Mouse (Mus musculus) CH12.LX (cell line): Measurements from ENCODE around the gene Zfp493. TPM values are rescaled to one million over a fixed set of nuclear protein-coding genes. Genes with fewer than 3 reads are reported as not detected.
"Not testable (repeated sequence)": the region's sequence is repeated elsewhere in the genome, so short reads cannot be mapped to it uniquely, and the experiment has no call there.

ENCODE experiments used
- DNase-seq: peaks from one replicate; pipeline ENCODE4 v3.0.0-alpha.2; 2013; ENCODE audit errors: extremely low read depth
- H3K27ac ChIP-seq: 2 replicates; pipeline ENCODE4 v1.5.1; 2012; ENCODE audit warnings: low read depth, mild to moderate bottlenecking, control low read depth, moderate library complexity; ENCODE audit not compliant: insufficient read depth
- H3K27me3 ChIP-seq: replicated peaks from 2 replicates; pipeline ENCODE3; 2012; ENCODE audit warnings: inconsistent platforms
- H3K36me3 ChIP-seq, 2 experiments: replicated peaks in 1 of 2; 2 replicates each; pipeline versions ENCODE3 to v1.6.1; 2012; ENCODE audit warnings: inconsistent platforms in 1 of 2, low read length in 1 of 2, mild to moderate bottlenecking in 1 of 2, mixed read lengths in 1 of 2, moderate library complexity in 1 of 2; ENCODE audit not compliant: control insufficient read depth in 1 of 2, insufficient read depth in 1 of 2
- H3K4me1 ChIP-seq, 2 experiments: 2 replicates each; pipeline ENCODE4 v1.6.1; 2012; ENCODE audit warnings: inconsistent platforms in 1 of 2, moderate library complexity in 1 of 2; ENCODE audit not compliant: insufficient read depth in 2 of 2, control insufficient read depth in 1 of 2
- H3K4me2 ChIP-seq: 2 replicates; pipeline ENCODE4 v1.6.1; 2012; ENCODE audit warnings: low read depth, mild to moderate bottlenecking, control low read depth; ENCODE audit not compliant: poor library complexity, insufficient read depth, severe bottlenecking
- H3K4me3 ChIP-seq, 3 experiments: fragments of 150-350 bp in 1 of 3; sonication (generic) in 1 of 3; replicated peaks in 1 of 3; 2 replicates each; pipeline versions ENCODE3 to v1.5.1; 2011 to 2012; ENCODE audit warnings: low read depth in 2 of 3, low read length in 2 of 3, mild to moderate bottlenecking in 2 of 3, moderate library complexity in 2 of 3, control low read depth in 1 of 3, improper control_type of control experiment in 1 of 3, inconsistent platforms in 1 of 3, mixed read lengths in 1 of 3; ENCODE audit not compliant: poor library complexity in 1 of 3
- H3K79me2 ChIP-seq: replicated peaks from 2 replicates; pipeline ENCODE4 v1.6.1; 2012; ENCODE audit warnings: mild to moderate bottlenecking, moderate library complexity; ENCODE audit not compliant: control insufficient read depth, poor library complexity, insufficient read depth, severe bottlenecking; ENCODE audit errors: extremely low read depth
- H3K9ac ChIP-seq: 2 replicates; pipeline ENCODE4 v1.6.1; 2012; ENCODE audit warnings: low read depth, mild to moderate bottlenecking, control low read depth, moderate library complexity; ENCODE audit not compliant: insufficient read depth
- H3K9me3 ChIP-seq: replicated peaks from 2 replicates; pipeline ENCODE3; 2012; ENCODE audit warnings: low read length, inconsistent platforms, mixed read lengths
- CHD1 ChIP-seq: IDR thresholded peaks from 2 replicates; pipeline ENCODE4 v1.6.1; 2012; ENCODE audit warnings: low read depth, low read length, improper control_type of control experiment, inconsistent platforms
- ETS1 ChIP-seq: conservative IDR thresholded peaks from 2 replicates; pipeline ENCODE4 v1.6.1; 2012; ENCODE audit warnings: low read depth, mild to moderate bottlenecking, inconsistent platforms, low read length, improper control_type of control experiment, moderate library complexity
- GABPA ChIP-seq: IDR thresholded peaks from 2 replicates; pipeline ENCODE4 v1.6.1; 2012; ENCODE audit warnings: low read depth, low read length, improper control_type of control experiment, inconsistent platforms; ENCODE audit not compliant: insufficient replicate concordance
- HCFC1 ChIP-seq: IDR thresholded peaks from 2 replicates; pipeline ENCODE4 v1.6.1; 2012; ENCODE audit warnings: low read depth, mild to moderate bottlenecking, inconsistent platforms, low read length, improper control_type of control experiment
- IRF4 ChIP-seq: IDR thresholded peaks from 2 replicates; pipeline ENCODE4 v1.6.1; 2014; ENCODE audit warnings: low read depth, mild to moderate bottlenecking, inconsistent platforms, low read length, improper control_type of control experiment
- MEF2A ChIP-seq: IDR thresholded peaks from 2 replicates; pipeline ENCODE4 v1.6.1; 2014; ENCODE audit warnings: low read depth, mild to moderate bottlenecking, inconsistent platforms, low read length, improper control_type of control experiment, borderline replicate concordance
- MXI1 ChIP-seq: IDR thresholded peaks from 2 replicates; pipeline ENCODE4 v1.6.1; 2011; ENCODE audit warnings: mild to moderate bottlenecking, low read depth, low read length, improper control_type of control experiment
- MYC ChIP-seq: IDR thresholded peaks from 2 replicates; pipeline ENCODE4 v1.6.1; 2011; ENCODE audit warnings: low read depth, mild to moderate bottlenecking, improper control_type of control experiment, low read length
- NRF1 ChIP-seq: IDR thresholded peaks from 2 replicates; pipeline ENCODE4 v1.6.1; 2014; ENCODE audit warnings: low read depth, mild to moderate bottlenecking, inconsistent platforms, low read length, improper control_type of control experiment, moderate library complexity
- PAX5 ChIP-seq: IDR thresholded peaks from 2 replicates; pipeline ENCODE4 v1.6.1; 2012; ENCODE audit warnings: low read length, inconsistent platforms, mixed read lengths
- POLR2A ChIP-seq: IDR thresholded peaks from 2 replicates; pipeline ENCODE4 v1.6.1; 2011; ENCODE audit warnings: low read depth, mild to moderate bottlenecking, improper control_type of control experiment, low read length
- POLR2AphosphoS2 ChIP-seq: IDR thresholded peaks from 2 replicates; pipeline ENCODE4 v1.6.1; 2011; ENCODE audit warnings: low read depth, low read length, improper control_type of control experiment
- RAD21 ChIP-seq: IDR thresholded peaks from 2 replicates; pipeline ENCODE4 v1.6.1; 2011; ENCODE audit warnings: low read depth, mild to moderate bottlenecking, low read length, improper control_type of control experiment, moderate library complexity
- RCOR1 ChIP-seq: conservative IDR thresholded peaks from 2 replicates; pipeline ENCODE4 v1.6.1; 2012; ENCODE audit warnings: low read depth, mild to moderate bottlenecking, inconsistent platforms, low read length, improper control_type of control experiment
- TBP ChIP-seq: conservative IDR thresholded peaks from 2 replicates; pipeline ENCODE4 v1.6.1; 2011; ENCODE audit warnings: low read depth, low read length, improper control_type of control experiment
- TCF12 ChIP-seq: IDR thresholded peaks from 2 replicates; pipeline ENCODE4 v1.6.1; 2014; ENCODE audit warnings: low read depth, mild to moderate bottlenecking, inconsistent platforms, low read length, improper control_type of control experiment
- USF1 ChIP-seq: IDR thresholded peaks from 2 replicates; pipeline ENCODE4 v1.6.1; 2014; ENCODE audit warnings: low read depth, mild to moderate bottlenecking, inconsistent platforms, low read length, improper control_type of control experiment
- USF2 ChIP-seq: conservative IDR thresholded peaks from 2 replicates; pipeline ENCODE4 v1.6.1; 2011; ENCODE audit warnings: low read depth, low read length, improper control_type of control experiment
- ZC3H11A ChIP-seq: IDR thresholded peaks from 2 replicates; pipeline ENCODE4 v1.6.1; 2012; ENCODE audit warnings: low read depth, mild to moderate bottlenecking, inconsistent platforms, low read length, improper control_type of control experiment
- dilution Hi-C: fragments of 300-500 bp; cut with MboI; formaldehyde crosslinking; loops from 2 replicates; pipeline ENCODE4 v1.14.3; 2020; ENCODE audit warnings: low sequenced_read_pairs; ENCODE audit not compliant: extremely low pct_unique_long_range_greater_than_20kb, extremely low pct_ligation_motif_present
- in situ Hi-C: fragments of 300-500 bp; cut with MboI; formaldehyde crosslinking; loops from 3 replicates; pipeline ENCODE4 v1.14.3; 2019; ENCODE audit warnings: low sequenced_read_pairs, low pct_ligation_motif_present, low pct_unique_long_range_greater_than_20kb, mixed read lengths
- polyA plus RNA-seq: library from polyadenylated mRNA; unstranded; fragments of >175 nt; gene quantifications from 2 replicates; pipeline ENCODE4 v1.2.1, GENCODE M21; 2012; ENCODE audit warnings: low read depth; ENCODE audit not compliant: insufficient read length
- total RNA-seq, 2 experiments: library from RNA; depleted of rRNA; stranded (reverse); fragments of 300-350 nt in 1 of 2; fragments of >200 nt in 1 of 2; gene quantifications; 2 replicates each; pipeline ENCODE4 v1.2.3; 2012 to 2014

Zfp493 gene
- total and polyA plus RNA-seq, 3 experiments, result not detected

- H3K4me2 ChIP-seq, result no peak overlapping the region
- in situ Hi-C loops (no loop called here), dilution Hi-C loops (no loop called here)
- no peak for DNase-seq
- no peaks in the 10 kb centered on the region for H3K4me1 ChIP-seq
- no peak for TF ChIP-seq POLR2A
- TF ChIP-seq PAX5, result no peak
- no peak for TF ChIP-seq MXI1
- TF ChIP-seq GABPA, result no peak
- no peak for TF ChIP-seq MYC
- no peak for TF ChIP-seq HCFC1
- no peak for TF ChIP-seq TBP
- TF ChIP-seq USF1, result no peak
- TF ChIP-seq RAD21, result no peak
- no peak for TF ChIP-seq MEF2A
- no peak for TF ChIP-seq POLR2AphosphoS2
- TF ChIP-seq USF2, result no peak
- H3K27ac ChIP-seq, result no peak overlapping the region
- no peak overlapping the region for H3K9ac ChIP-seq
- H3K27me3 ChIP-seq, result no peaks in the 10 kb centered on the region
- H3K79me2 ChIP-seq, result no peaks in the 10 kb centered on the region
- H3K4me3 ChIP-seq, result no peak overlapping the region
- H3K36me3 ChIP-seq, result no peaks in the 10 kb centered on the region
- no peaks in the 10 kb centered on the region for H3K9me3 ChIP-seq
Measured at GRCm38 (mm10) chr13:67798618-67799017, 19.1 kb downstream of the Zfp493 start.

DNA sequence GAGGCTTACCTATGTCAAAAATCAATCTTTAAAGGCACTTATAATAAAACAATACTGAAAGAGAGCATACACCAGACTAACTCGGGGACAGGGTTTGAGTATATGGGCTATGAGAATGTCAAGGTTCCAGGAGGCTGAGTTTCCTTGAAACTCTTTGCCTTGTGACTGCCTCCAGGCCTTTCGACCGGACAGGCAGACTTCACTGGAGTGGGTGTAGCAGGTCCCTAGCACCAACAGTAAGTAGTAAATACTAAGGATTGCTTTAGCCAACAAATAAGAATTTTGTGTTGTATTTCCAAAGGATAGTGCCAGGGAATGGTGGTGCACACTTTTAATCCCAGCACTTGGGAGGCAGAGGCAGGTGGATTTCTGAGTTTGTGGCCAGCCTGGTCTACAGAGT lies 19.7 kb downstream of the Zfp493 start:
- H3K79me2 ChIP-seq, H3K36me3 ChIP-seq, H3K9me3 ChIP-seq, H3K27ac ChIP-seq, H3K4me2 ChIP-seq, H3K4me3 ChIP-seq, H3K9ac ChIP-seq, H3K4me1 ChIP-seq, H3K27me3 ChIP-seq, in situ Hi-C loops, DNase-seq, dilution Hi-C loops: not testable (repeated sequence)

DNA sequence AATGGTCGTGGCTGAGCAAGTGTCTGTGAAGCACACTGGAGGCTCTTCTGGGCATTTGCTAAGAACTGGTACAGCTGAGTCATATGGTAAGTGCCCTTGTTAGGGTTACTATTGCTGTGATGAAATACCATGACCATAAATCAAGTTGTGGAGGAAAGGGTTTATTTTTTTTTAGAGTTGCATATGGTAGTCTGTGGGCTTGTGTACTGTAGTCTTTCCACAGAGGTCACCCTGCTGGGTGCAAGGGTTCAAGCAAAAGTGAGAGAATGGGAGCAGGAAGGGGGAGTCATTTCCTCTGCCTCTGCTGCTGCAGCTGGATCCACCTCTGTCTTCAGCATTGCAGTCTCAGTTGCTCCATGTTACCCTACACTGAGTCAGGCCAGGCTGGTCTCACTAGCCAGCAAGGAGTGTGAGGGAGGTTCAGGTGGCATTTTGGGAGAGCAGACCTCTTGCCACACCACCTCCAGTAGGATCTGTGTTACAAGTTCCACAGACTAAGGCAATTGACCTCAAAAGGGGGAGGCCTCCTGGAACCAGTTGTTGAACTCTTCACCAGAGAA lies 32.2 kb downstream of the Zfp493 start:
- DNase-seq, result no peak
- TF ChIP-seq MXI1 (no peak), ZC3H11A (no peak), TBP (no peak), RAD21 (no peak), NRF1 (no peak), CHD1 (no peak), MEF2A (no peak), RCOR1 (no peak), POLR2AphosphoS2 (no peak), ETS1 (no peak), IRF4 (no peak), TCF12 (no peak)
- no peaks in the 10 kb centered on the region for H3K79me2 ChIP-seq
- H3K4me1 ChIP-seq, result peaks cover 0 to 6% of the 10 kb centered on the region in 2 experiments; a peak in 1 of 4 replicates
- H3K27me3 ChIP-seq, result no peaks in the 10 kb centered on the region
- dilution Hi-C loops (no loop called here), in situ Hi-C loops (no loop called here)
- no peaks in the 10 kb centered on the region for H3K36me3 ChIP-seq
- no peak overlapping the region for H3K4me3 ChIP-seq
- no peak overlapping the region for H3K27ac ChIP-seq
- no peaks in the 10 kb centered on the region for H3K9me3 ChIP-seq
- no peak overlapping the region for H3K4me2 ChIP-seq
- no peak overlapping the region for H3K9ac ChIP-seq
